Mouse (Mus musculus) forebrain, postnatal 0 days (tissue): Measurements from ENCODE around the gene Cfap99. TPM values are rescaled to one million over a fixed set of nuclear protein-coding genes. Genes with fewer than 3 reads are reported as not detected.

Experiments used
- ATAC-seq: fragments of 200-750 bp; cut with Nextera tagmentation; 2 replicates; pipeline ENCODE4 v1.8.0; 2017; ENCODE audit warnings: mild to moderate bottlenecking, moderate library complexity
- DNase-seq: peaks from one replicate; pipeline ENCODE4 v3.0.0-alpha.2; 2015
- H3K27ac ChIP-seq: fragments of 300-500 bp; sonication (generic); 2 replicates; pipeline ENCODE4 v1.5.1; 2014; ENCODE audit warnings: low read depth, mild to moderate bottlenecking, antibody characterized with exemption, low read length, moderate library complexity, mixed read lengths
- H3K27me3 ChIP-seq: fragments of 300-500 bp; sonication (generic); 2 replicates; pipeline ENCODE4 v1.6.1; 2014; ENCODE audit warnings: mild to moderate bottlenecking, low read length, mixed read lengths; ENCODE audit not compliant: insufficient read depth
- H3K36me3 ChIP-seq: fragments of 300-500 bp; sonication (generic); 2 replicates; pipeline ENCODE4 v1.6.1; 2014; ENCODE audit warnings: mild to moderate bottlenecking, moderate library complexity; ENCODE audit not compliant: insufficient read depth
- H3K4me1 ChIP-seq: fragments of 300-500 bp; sonication (generic); 2 replicates; pipeline ENCODE4 v1.6.1; 2014; ENCODE audit warnings: antibody characterized with exemption; ENCODE audit not compliant: insufficient read depth
- H3K4me2 ChIP-seq: fragments of 300-500 bp; sonication (generic); 2 replicates; pipeline ENCODE4 v1.6.1; 2014; ENCODE audit warnings: low read depth, mild to moderate bottlenecking, moderate library complexity
- H3K4me3 ChIP-seq: fragments of 300-500 bp; sonication (generic); 2 replicates; pipeline ENCODE4 v1.5.1; 2014; ENCODE audit warnings: low read depth, low read length, mixed read lengths
- H3K9ac ChIP-seq: fragments of 300-500 bp; sonication (generic); 2 replicates; pipeline ENCODE4 v1.6.1; 2014; ENCODE audit warnings: mild to moderate bottlenecking
- H3K9me3 ChIP-seq: fragments of 300-500 bp; sonication (generic); 2 replicates; pipeline ENCODE4 v1.6.1; 2016; ENCODE audit warnings: low read length
- CTCF ChIP-seq: sonication (generic); IDR thresholded peaks from 2 replicates; pipeline ENCODE4 v1.5.1; 2016; ENCODE audit warnings: antibody characterized with exemption, control low read depth, low read depth
- WGBS: fragments of 180-500 bp; shearing (Covaris S2); extraction: QIAGEN DNeasy Blood & Tissue Kit; methylation state at CpG from one replicate; pipeline ENCODE4 v1.1.7; 2014; 5-methylcytosine and 5-hydroxymethylcytosine counted together
- polyA plus RNA-seq: library from polyadenylated mRNA; unstranded; fragments of >200 nt; fragmentation: Nextera tagmentation; extraction: Ambion mirVana; gene quantifications from 2 replicates; pipeline ENCODE4 v1.2.1, GENCODE M21; 2015
- total RNA-seq: library from RNA; depleted of rRNA; stranded (reverse); fragments of >200 nt; gene quantifications from 2 replicates; pipeline ENCODE4 v1.2.3, GENCODE M21; 2014

Gene Cfap99
- total and polyA plus RNA-seq, 2 experiments from 2014 or later, result 0.23 to 0.24 TPM

DNA sequence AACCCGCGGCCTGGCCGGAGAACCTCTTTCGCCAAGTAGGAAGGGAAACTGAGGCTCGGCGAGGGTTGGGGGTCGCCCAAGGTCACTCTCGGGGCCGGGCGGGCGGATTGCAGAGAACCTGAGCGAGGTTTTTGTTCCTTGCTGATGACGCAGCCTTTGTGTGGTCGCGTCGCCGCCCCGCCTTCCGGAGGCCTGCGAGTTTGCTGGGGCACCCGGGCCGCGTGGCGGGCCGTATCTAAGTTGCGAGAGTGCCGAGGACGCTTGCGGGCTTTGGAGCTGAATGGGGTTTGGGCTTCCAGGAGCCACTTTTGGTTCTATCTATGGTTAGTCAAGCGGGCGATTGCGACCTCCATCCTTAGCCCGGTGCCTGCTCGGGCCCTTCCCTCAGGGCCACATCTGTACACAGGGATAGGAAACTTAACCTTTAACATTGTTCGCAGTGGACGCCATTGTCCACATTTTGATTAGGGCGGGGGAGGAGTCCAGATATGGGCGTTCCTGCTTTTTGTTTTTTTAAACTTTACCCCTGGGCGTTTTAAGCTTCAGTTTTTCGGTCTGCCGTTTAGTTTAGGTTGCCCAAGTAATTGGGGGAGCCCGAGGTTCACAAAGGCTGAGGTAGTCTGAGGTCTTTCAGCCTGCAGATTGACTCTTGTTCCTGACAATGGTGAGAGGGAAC, 48.5 kb downstream of the Cfap99 start:
- TF ChIP-seq CTCF, result no peak
- Histone ChIP-seq H3K27ac (peak overlapping the region; percentile 97), H3K4me2 (peak overlapping the region; percentile 61), H3K36me3 (no peaks in the 10 kb centered on the region), H3K4me1 (peaks cover 12% of the 10 kb centered on the region; the same call in 1 of the 2 replicates), H3K4me3 (peak overlapping the region; percentile 98), H3K9ac (peak overlapping the region; percentile 97), H3K27me3 (no peaks in the 10 kb centered on the region), H3K9me3 (no peaks in the 10 kb centered on the region)
- WGBS, result under 1% methylated on average over 42 of the region's 42 CpGs
- ATAC-seq, result peak; percentile 36
- peak; percentile 62 for DNase-seq

DNA sequence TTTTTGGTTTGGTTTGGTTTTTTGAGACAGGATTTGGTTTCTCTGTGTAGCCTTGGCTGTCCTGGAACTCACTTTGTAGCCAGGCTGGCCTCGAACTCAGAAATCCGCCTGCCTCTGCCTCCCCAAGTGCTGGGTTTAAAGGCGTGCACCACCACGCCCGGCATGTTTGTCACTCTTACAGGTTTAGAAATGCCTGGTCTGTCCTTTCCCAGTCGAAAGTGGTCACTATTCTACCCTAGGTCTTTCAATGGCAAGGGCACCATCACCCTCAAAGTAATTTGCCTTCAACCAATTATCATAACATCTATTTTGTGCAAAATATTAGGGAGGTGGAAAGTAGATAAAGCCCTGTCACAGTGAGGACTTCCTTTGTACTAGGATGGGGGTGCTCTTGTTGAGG, 51.8 kb downstream of the Cfap99 start:
- no peak for DNase-seq
- Histone ChIP-seq H3K9ac (no peak overlapping the region), H3K9me3 (no peaks in the 10 kb centered on the region), H3K27ac (no peak overlapping the region), H3K36me3 (peaks cover 8% of the 10 kb centered on the region; the same call in 1 of the 2 replicates), H3K4me3 (no peak overlapping the region), H3K27me3 (no peaks in the 10 kb centered on the region), H3K4me2 (no peak overlapping the region), H3K4me1 (peaks cover 10% of the 10 kb centered on the region; the same call in 1 of the 2 replicates)
- no peak for TF ChIP-seq CTCF
- ATAC-seq, result no peak
- WGBS, result 95% methylated on average over 6 of the region's 6 CpGs

DNA sequence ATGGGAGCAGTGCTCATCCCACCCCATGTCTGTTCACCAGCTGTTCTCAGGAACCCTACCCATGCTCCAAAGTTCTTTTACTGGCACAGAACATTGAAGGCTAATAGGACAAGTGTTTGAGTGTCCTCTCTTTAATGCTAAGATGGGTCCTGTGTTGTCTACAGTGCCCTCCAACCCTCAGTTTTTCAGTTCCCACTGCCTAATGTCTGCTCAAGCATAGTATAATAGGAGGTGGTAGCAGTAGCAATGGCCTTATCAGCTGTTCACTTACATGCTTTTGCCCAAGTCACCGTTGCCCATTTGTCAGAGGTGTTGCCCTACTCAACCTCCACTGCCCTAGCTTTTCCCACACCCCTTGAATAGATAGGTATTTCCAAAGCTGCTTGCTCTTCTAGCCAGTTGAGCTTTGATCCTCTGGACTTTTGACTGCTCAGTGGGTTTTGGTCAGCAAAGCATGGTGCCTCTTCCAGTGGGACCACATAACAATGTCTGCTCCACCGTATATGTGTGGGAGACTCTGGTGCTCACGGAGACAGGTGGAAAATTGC, 63.8 kb downstream of the Cfap99 start:
- TF ChIP-seq CTCF, result no peak
- H3K27me3 ChIP-seq, result no peaks in the 10 kb centered on the region
- ATAC-seq (no peak), DNase-seq (no peak)
- H3K4me3 ChIP-seq, result no peak overlapping the region
- no peak overlapping the region for H3K27ac ChIP-seq
- WGBS, result 97% methylated on average over 3 of the region's 3 CpGs
- H3K4me2 ChIP-seq, result no peak overlapping the region
- H3K9me3 ChIP-seq, result no peaks in the 10 kb centered on the region
- no peak overlapping the region for H3K9ac ChIP-seq
- H3K4me1 ChIP-seq, result no peaks in the 10 kb centered on the region
- H3K36me3 ChIP-seq, result peaks cover 77% of the 10 kb centered on the region

DNA sequence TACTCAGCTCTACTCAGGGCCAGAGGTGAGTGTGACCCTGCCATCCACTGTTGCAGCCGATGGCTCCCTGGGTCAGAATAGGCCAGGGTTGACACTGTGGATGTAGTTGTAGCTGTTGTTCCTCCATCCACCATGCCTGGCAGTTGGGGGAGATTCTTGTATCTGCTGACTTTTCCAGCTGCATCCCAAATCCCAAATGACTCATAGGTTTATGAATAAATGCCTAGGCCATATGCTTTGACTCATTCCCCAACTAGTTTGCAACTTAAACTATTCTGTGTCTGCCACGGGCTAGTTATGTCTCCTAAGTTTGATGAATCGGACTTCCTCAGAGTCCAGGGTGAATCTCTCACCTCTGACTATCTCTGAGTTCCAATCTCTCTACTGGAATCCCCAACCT, 71.9 kb downstream of the Cfap99 start:
- Histone ChIP-seq H3K27ac (no peak overlapping the region), H3K36me3 (peaks cover 17% of the 10 kb centered on the region), H3K4me1 (no peaks in the 10 kb centered on the region), H3K4me3 (no peak overlapping the region), H3K9ac (no peak overlapping the region), H3K27me3 (no peaks in the 10 kb centered on the region), H3K4me2 (no peak overlapping the region), H3K9me3 (no peaks in the 10 kb centered on the region)
- 94% methylated on average over 3 of the region's 3 CpGs for WGBS
- no peak for TF ChIP-seq CTCF
- DNase-seq (no peak), ATAC-seq (no peak)

- Histone ChIP-seq H3K4me1 (no peaks in the 10 kb centered on the region), H3K9ac (no peak overlapping the region), H3K4me3 (no peak overlapping the region), H3K36me3 (peaks cover 7% of the 10 kb centered on the region; the same call in 1 of the 2 replicates), H3K9me3 (no peaks in the 10 kb centered on the region), H3K27ac (no peak overlapping the region), H3K4me2 (no peak overlapping the region), H3K27me3 (no peaks in the 10 kb centered on the region)
- no peak for DNase-seq
- ATAC-seq, result no peak
- no peak for TF ChIP-seq CTCF
Measured at GRCm38 (mm10) chr5:34363115-34363514, 74.7 kb downstream of the Cfap99 start.

DNA sequence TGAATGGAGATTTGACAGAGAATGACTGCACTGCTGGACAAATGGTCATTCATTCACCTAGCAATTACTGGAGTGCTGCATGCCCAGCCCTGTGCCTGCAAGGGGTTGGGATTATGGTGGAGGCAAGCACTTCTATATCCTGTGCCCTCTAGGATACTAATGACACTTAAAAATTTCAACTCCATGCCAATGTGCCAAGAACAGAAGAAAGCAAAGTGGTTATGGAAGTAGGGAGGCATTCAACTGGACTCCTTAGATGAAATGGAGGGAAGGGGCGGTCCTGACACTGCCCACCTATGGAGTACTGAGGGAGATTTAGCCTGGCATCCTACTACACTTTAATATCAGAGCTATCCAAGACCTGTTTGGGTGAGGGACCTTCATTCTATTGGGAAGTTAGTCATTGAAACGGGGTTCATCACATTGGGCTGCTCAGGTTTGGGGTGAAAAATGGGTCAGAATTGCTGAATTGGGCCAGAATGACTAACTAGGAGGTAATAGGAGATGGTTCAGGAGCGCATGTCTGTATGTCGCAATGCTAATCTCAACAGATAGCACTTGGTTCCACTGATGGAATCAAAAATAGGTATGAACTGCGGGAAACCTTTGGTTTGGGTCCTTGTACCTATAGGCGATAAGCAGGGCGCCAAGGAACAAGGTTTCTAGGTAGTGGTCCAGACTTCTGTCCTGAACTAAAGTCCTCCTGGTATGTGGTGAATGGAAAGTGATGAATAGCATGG, 80.3 kb downstream of the Cfap99 start:
- Histone ChIP-seq H3K9me3 (no peaks in the 10 kb centered on the region), H3K36me3 (no peaks in the 10 kb centered on the region), H3K4me3 (peak overlapping the region; percentile 93), H3K27ac (peak overlapping the region; percentile 85), H3K9ac (peak overlapping the region; percentile 88), H3K27me3 (no peaks in the 10 kb centered on the region), H3K4me1 (peaks cover 7% of the 10 kb centered on the region; the same call in 1 of the 2 replicates), H3K4me2 (peak overlapping the region; percentile 77)
- WGBS, result 72% methylated on average over 7 of the region's 7 CpGs
- DNase-seq (no peak), ATAC-seq (no peak)
- no peak for TF ChIP-seq CTCF

- Histone ChIP-seq H3K9me3 (no peaks in the 10 kb centered on the region), H3K9ac (peak within 1 kb of the TSS; percentile 88), H3K4me1 (peaks cover 7% of the 10 kb centered on the region; the same call in 1 of the 2 replicates), H3K4me3 (peak within 1 kb of the TSS; percentile 93), H3K4me2 (peak within 1 kb of the TSS; percentile 77), H3K27me3 (no peaks in the 10 kb centered on the region), H3K27ac (peak within 1 kb of the TSS; percentile 93), H3K36me3 (no peaks in the 10 kb centered on the region)
- peak; percentile 99 for DNase-seq
- no peak for TF ChIP-seq CTCF
- peak; percentile 100 for ATAC-seq
- WGBS, result under 1% methylated on average over 49 of the region's 64 CpGs
Measured at GRCm38 (mm10) chr5:34369341-34370021, 81.1 kb downstream of the Cfap99 start, which contains the start of gene Fam193a. Gene Fam193a, plus strand, starts transcription at chr5:34369933.
